Mouse (Mus musculus): ENCODE data around the gene Paf1.
"Not testable (repeated sequence)": the region's sequence is repeated elsewhere in the genome, so short reads cannot be mapped to it uniquely, and the experiment has no call there.

The Paf1 gene

DNA sequence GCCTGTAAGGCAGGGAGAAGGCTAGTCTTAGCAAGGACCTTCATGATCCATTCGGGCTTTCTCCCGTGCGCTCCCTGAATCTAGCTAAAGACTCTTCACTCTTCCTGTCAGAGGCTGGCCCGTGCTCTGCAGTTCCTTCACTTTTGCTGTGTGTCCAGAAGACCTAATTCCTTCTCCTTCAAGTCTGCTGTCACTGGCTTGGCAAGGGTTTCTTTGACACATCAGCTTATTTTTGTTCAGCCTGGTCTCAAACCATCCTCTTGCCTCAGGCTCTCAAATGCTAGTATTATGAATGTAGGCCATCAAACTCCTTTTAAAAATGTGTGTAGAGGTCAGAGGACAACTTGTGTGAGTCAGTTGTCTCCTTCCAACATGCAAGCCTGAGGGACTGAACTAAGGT lies 9.1 kb upstream of the Paf1 start:
- no peak for DNase-seq (ENCODE audit: extremely low read depth, low read depth)

GRCm38 (mm10) chr7:28384162-28384561 lies 8.6 kb upstream of the Paf1 start:
- no peak for DNase-seq (ENCODE audit: extremely low read depth, low read depth)

DNA sequence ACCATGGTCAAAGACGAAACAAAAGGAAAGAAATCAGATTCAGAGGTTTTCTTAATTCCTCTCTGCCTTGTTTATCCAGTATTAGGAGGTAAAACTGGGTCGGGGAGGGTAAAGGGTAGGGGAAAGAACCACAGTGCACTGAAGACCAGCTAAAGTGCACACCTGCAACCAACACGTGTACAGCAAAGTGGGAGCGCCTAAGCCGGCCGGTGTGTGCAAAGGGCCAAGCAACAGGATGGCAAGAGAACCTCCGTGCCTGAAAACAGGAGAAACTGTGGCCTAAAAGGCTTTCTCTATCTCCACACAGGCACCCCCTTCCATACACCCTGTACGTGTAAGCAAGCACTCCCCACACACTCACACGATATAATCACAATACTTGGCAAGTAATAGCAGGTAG lies 7.6 kb upstream of the Paf1 start:
- no peak for DNase-seq (ENCODE audit: extremely low read depth, low read depth)

DNA sequence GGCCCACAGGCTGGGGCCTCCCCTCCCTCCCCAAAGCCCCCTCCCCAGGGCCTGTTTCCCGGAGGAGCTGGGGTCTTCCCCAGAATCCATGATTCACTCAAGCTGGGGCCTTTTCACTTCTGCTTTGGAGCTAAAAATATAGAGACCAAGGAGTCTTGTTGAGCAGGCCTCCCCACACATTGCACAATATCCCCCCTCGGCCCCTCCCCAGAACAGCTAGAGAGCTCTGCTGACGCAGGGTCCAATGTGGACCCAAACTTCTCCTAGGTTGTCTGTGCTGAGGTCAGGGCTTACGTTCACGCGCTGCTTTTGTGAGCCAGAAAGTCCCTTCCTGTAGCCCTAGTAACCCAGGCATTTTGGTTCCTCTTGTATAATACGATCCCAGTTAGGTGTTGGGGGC lies 6.7 kb upstream of the Paf1 start:
- DNase-seq (ENCODE audit: extremely low read depth, low read depth): no peak

DNA sequence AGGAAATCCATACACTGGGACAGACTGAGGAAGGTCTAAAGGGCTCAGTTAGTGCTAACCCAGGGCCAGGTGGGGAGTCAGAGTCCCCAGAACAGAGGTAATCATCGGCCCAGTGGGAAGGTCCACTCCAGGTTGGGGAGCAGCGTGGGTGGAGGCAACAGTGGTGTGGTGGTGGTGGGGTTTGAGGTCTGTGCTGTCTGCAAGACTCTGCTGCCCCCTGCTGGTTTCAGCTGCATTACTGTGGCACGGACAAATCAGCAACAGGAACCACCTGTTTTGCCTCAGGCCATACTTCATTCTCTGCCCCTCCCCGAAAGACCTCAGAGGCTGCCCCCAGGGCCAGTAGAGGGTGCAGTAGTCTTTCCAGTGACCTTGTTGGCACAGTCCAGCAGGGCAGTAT lies 6.3 kb upstream of the Paf1 start:
- DNase-seq (ENCODE audit: extremely low read depth, low read depth): no peak

DNA sequence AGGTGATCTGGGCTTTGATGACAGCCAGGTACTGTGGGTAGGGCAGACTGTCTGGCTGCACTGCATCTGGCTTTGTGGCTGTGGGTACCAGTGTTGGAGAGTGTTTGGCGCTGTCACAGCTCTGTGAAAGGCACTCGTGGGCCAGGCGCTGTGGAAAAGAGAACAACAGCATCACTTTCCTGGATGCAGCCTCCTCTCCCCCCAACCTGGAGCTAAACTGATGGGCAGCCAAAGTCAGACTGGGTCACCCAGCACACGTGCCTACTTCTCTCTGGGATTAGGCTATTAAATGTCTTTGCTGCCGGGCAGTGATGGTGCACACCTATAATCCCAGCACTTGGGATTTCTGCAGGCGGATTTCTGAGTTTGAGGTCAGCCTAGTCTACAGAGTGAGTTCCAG lies 5.9 kb upstream of the Paf1 start:
- not testable (repeated sequence) for DNase-seq (ENCODE audit: extremely low read depth, low read depth)

DNA sequence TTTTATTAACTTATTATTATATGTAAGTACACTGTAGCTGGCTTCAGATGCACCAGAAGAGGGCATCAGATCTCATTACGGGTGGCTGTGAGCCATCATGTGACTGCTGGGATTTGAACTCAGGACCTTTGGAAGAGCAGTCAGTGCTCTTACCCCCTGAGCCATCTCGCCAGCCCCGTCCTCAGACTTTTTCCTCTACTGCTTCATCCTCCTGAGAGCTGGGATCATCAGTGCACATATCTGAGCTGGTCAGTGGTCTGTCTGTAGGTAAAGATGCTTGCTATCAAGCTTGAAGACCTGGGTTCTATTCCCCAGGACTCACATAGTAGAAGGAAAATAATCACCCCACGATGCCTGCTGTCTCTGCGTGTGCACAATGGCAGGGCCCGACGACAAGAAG lies 5.4 kb upstream of the Paf1 start:
- not testable (repeated sequence) for DNase-seq (ENCODE audit: extremely low read depth, low read depth)

DNA sequence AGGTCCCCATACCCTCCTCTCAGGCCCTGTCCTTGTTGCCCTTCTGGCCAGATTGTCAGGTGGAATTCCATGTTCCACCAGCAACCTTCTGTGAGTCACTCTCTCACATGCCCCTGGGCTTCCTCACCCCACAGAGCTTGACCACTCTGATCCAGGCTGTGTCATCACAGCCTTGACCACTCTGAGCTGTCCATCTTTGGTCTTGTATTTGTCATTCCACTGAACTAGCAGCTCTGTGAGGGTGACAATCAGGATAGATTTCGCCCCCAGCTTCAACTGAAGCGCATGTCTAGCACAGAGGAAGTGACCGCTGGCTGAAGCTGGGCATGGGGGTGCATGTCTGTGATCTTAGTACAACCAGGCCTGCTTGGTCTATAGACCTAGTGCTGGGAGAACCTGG lies 2.4 kb upstream of the Paf1 start:
- DNase-seq (ENCODE audit: extremely low read depth, low read depth): no peak

DNA sequence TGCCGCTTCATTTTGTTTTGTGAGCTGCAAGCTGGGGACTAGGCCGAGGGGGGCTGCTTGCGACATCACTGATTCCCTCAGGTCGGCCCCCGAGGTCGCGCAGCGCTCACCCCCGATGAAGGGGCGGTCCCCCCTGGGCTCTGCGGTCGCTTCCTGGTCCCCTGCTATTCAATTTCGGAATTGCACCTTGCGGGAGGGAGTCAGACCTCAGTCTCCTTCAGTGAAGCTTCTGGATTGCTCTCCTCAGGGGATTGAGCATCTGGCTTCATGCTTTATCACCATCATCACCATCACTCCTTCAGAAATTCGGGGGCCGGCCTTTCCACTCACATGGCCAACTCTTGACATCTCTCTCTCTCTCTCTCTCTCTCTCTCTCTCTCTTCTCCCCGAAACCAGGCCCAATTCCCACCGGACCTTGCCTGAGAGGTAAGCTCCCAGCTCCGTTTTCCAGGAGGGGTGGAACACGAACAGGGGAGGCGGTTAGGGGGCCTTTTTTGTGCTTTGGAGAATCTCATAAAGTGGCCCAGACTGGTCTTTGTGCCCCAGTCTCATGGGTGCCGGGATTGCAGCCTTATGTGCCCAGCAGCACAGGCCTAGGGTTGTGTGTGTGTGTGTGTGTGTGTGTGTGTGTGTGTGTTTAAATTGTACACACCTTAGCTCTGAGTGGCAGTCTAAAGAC lies 661 bp downstream of the Paf1 start:
- no peak for DNase-seq (ENCODE audit: extremely low read depth, low read depth)

DNA sequence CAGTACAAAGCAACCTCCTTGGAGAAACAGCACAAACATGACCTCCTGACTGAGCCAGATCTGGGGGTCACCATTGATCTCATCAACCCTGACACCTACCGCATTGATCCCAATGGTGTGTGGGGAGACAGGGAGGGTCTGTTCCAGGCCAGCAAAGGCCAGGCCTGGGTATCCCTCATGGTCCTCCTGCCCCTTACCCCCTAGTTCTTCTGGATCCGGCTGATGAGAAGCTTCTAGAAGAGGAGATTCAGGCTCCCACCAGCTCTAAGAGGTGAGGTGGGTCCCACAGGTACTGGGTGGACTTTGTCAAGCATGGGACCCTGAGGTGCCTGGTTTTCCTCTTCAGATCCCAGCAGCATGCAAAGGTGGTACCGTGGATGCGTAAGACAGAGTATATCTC lies 2.7 kb downstream of the Paf1 start:
- no peak for DNase-seq (ENCODE audit: extremely low read depth, low read depth)

DNA sequence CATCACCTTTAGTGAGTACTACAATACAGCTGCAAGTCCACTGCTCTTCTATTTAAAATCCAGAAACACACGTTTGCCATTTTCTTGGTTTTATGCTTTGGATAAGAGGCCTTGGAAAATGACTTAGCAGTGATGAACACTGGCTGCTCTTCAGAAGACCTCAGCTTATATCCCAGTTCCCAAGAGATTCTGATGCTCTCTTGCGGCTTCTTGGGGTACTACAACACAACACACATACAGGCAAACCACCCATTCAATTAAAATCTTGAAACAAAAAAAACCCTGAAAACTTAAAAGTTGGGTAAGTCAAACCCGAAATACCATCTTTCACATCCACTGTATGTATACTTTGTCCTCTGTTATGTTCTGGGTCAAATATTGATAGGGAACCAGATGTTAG lies 5.2 kb downstream of the Paf1 start:
- no peak for DNase-seq (ENCODE audit: extremely low read depth, low read depth)

DNA sequence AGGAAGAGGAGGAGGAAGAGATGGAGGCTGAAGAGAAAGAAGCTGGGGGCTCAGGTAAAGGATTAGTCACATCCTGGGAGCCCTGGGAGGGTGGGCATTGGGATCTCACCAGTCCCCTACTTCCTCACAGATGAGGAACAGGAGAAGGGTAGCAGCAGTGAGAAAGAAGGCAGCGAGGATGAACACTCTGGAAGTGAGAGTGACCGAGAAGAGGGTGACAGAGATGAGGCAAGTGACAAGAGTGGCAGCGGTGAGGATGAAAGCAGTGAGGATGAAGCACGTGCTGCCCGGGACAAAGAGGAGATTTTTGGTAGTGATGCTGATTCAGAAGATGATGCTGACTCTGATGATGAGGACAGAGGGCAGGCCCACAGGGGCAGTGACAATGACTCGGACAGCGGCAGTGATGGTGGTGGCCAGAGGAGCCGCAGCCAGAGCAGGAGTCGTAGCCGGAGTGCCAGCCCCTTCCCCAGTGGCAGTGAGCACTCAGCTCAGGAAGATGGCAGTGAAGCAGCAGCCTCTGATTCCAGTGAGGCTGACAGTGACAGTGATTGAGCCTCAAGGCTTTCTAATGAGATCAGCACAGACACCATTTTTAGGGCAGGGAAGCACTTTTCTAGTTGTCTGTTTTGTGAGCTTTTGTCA lies 6.1 kb downstream of the Paf1 start:
- no peak for DNase-seq (ENCODE audit: extremely low read depth, low read depth)

GRCm38 (mm10) chr7:28401030-28401429 lies 8.3 kb downstream of the Paf1 start:
- no peak for DNase-seq (ENCODE audit: extremely low read depth, low read depth)

DNA sequence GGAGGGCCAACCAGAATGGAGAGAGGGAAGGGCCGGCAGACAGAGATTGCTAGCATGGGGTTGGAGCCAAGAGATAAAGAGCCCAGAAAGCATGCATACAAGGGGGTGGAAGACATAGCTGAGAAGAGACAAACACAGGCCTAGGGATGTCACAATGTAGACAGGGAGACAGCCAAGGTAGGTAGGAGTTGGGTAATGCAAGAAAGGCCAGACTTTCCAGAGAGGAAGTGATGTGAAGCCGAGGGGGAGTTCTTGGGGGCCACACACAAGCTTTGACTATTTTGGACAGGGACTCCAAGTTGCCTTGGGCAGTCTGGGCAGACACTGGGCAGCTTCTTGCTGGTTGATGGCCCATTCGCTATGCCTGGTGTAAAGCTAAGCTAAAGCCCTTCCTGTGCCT lies 9.2 kb downstream of the Paf1 start:
- no peak for DNase-seq (ENCODE audit: extremely low read depth, low read depth)

- no peak for DNase-seq (ENCODE audit: extremely low read depth, low read depth)
These were observed 18.2 kb downstream of the Paf1 start for GRCm38 (mm10) chr7:28410841-28411475.

DNA sequence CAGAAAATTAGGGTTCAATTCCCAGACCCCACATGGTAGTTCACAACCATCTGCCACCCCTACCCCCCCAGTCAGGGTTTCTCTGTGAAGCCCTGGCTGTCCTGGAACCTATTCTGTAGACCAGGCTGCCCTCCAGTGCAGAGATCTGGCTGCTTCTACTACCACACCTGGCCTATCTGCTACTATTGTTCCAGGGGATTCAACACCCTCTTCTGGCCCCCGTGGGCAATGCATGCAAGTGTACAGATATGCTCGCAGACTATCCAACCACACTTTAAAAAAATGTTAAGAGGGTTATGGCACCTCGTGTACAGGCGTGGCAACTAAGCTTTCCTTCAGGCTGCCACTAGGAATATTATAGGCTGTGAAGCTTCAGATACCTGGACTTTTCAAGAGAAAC lies 20.1 kb downstream of the Paf1 start:
- DNase-seq (ENCODE audit: extremely low read depth, low read depth): no peak

DNA sequence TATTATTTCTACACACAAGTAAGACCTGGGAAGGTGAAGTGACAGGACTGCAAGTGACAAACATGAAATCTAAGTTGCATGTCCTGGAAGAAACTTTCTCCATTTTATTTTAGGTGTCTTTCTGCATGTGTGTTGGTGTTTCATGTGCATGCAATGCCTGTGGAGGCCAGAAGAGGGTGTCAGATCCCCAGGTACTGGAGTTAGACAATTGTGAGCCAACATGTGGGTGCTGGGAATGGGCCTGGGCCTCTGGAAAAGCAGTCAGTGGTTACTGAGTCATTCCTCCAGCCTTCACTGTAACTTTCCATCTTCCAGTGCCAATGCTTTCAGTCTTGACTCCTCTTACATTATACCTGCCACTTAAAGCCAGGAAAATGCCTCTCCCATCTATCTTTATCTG lies 24.6 kb downstream of the Paf1 start:
- no peak for DNase-seq (ENCODE audit: extremely low read depth, low read depth)

DNA sequence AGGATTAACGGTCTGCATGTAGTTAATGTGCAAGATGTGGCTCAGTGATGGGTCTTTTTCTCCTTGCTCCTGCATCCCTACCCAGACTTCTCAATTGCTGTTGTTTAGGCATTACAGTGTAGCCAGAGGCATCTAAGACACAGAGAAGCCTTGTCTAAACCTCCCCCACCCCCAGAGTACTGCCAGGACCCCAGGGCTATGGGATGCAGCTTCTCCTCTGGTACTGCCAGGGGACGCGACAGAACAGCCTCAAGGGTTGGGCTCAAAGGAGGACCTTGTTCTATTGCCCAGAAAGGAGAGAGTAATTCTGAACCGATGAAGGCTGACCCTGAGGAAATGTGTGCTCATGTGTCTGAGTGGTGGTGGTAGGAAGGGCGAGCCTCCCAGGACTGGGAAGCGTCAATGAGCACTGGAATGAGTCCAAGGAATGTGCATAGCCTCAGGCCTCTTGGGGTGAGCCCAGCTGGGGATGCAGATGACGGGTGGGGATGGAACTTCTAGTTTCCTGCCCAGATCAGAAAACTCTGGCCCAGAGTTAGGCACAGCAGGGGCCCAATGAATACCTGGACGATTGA lies 25.4 kb downstream of the Paf1 start:
- DNase-seq (ENCODE audit: extremely low read depth, low read depth): no peak

DNA sequence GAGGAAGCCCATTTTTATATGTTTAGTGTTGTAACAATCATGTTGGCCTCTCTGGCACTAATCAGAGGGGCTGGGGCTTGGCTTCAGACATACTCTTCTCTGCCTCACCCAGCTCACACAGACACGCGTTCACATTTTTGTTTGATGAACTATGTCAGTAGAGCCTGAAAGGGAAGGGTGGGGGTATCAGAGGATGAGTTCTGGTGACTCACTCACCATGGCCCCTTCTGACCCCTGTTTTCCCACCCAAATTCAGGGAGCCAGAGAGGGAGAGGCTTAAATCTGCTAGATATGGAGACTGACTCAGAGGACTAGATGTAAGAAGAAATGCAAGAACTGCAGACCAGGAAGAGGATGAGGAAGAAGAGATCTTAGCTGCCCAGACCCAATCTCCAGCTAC lies 26.7 kb downstream of the Paf1 start:
- no peak for DNase-seq (ENCODE audit: extremely low read depth, low read depth)

- DNase-seq (ENCODE audit: extremely low read depth, low read depth): no peak
These were observed 30.3 kb downstream of the Paf1 start for GRCm38 (mm10) chr7:28423018-28423417.

DNA sequence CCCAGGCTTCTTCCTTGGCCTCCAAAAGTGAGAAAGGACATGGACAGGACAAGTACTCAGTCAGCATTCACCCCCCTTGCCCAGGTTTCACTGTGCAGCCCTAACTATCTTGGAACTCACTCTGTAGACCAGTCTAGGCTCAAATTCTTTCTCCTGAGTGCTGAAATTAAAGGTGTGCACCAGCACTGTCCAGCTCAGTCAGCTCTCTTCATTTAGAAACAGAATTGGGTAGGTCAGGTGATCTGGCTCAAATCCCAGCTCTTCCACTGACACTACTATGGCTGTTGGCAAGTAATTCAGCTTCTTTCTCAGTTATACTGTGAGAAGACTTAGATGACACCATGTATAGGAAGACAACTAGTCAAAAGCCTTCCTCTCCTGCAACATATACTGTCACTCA lies 35.0 kb downstream of the Paf1 start:
- no peak for DNase-seq (ENCODE audit: extremely low read depth, low read depth)

DNA sequence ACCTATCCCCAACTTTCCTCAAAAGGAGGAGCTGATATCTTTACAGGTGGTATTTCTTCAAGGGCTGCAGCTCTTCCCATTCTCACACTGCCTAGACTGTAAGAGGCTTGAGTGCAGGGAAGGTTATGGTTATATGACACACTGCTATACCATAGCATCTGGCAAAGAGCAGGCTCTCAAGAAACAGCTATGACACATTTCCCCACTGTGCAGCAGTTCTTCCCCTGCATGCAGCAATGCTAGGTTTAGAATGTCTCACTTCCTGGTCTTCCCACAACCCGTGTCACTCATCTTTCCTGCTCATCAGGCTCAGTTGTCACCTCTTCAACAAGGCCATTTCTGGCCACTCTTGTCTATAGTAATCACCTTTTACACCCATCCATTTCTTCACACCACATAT lies 37.8 kb downstream of the Paf1 start:
- DNase-seq (ENCODE audit: extremely low read depth, low read depth): no peak

GRCm38 (mm10) chr7:28432252-28432651 lies 39.5 kb downstream of the Paf1 start:
- DNase-seq (ENCODE audit: extremely low read depth, low read depth): no peak

Measured in MEL-GATA-1-ER (cell line).